Mouse (Mus musculus): ENCODE data around the gene Sbf1.

- TF ChIP-seq E2F4 (IDR thresholded peaks at IDR 0.05; ENCODE audit: insufficient read depth) (no peak), USF1 (IDR thresholded peaks at IDR 0.05; ENCODE audit: low read depth) (no peak), MAX (IDR thresholded peaks at IDR 0.05; ENCODE audit: low read depth) (no peak), TCF12 (IDR thresholded peaks at IDR 0.05; ENCODE audit: insufficient read depth, poor library complexity, severe bottlenecking) (no peak), MYOG (IDR thresholded peaks at IDR 0.05; ENCODE audit: control insufficient read depth in 1 of 3, insufficient read depth in 1 of 3, insufficient read length in 2 of 3, low read depth in 2 of 3) (no peak), CEBPB (IDR thresholded peaks at IDR 0.05; ENCODE audit: insufficient read depth, poor library complexity, severe bottlenecking) (no peak), POLR2A (IDR thresholded peaks at IDR 0.05; ENCODE audit: insufficient read length, low read depth) (peak; percentile 6), MYOD1 (IDR thresholded peaks at IDR 0.05; ENCODE audit: control insufficient read depth in 1 of 3, insufficient read length in 2 of 3, low read depth in 2 of 3) (no peak), POLR2AphosphoS2 (IDR thresholded peaks at IDR 0.05; ENCODE audit: insufficient read length, low read depth) (peak; percentile 30), SRF (IDR thresholded peaks at IDR 0.05; ENCODE audit: control insufficient read depth, insufficient read length, low read depth) (no peak), REST (IDR thresholded peaks at IDR 0.05; ENCODE audit: insufficient read depth, insufficient read length) (no peak)
These were observed 26.8 kb downstream of the Sbf1 start for GRCm38 (mm10) chr15:89288227-89288767.
